Mouse (Mus musculus): Measurements from ENCODE around the gene Rere. TPM values are rescaled to one million over a fixed set of nuclear protein-coding genes. Genes with fewer than 3 reads are reported as not detected.

Rere gene
- polyA plus RNA-seq, 1 experiment from 2014 or later, result 31.4 TPM

- peak overlapping the region; percentile 81 for H3K9ac ChIP-seq (replicated peaks)
- H3K4me3 ChIP-seq (replicated peaks), result peak overlapping the region; percentile 62
- 1% methylated on average over 3 of the region's 3 CpGs for WGBS
- H3K27ac ChIP-seq, result peak overlapping the region; percentile 97
- H3K36me3 ChIP-seq, result no peaks in the 10 kb centered on the region
- H3K27me3 ChIP-seq, result no peaks in the 10 kb centered on the region
- ATAC-seq (ENCODE audit: insufficient number of reproducible peaks, insufficient read depth, low FRiP score, low TSS enrichment, low read depth), result peak; percentile 39; the same call in 1 of the 2 replicates
- H3K4me1 ChIP-seq (replicated peaks), result peaks cover 67% of the 10 kb centered on the region
- H3K4me2 ChIP-seq, result peak overlapping the region; percentile 95
- no peaks in the 10 kb centered on the region for H3K9me3 ChIP-seq
These were observed 91.2 kb downstream of the Rere start for GRCm38 (mm10) chr4:150372631-150373041.

GRCm38 (mm10) chr4:150373111-150374109 is 92.0 kb downstream of the Rere start:
- H3K9ac ChIP-seq (replicated peaks), result peak overlapping the region; percentile 14; the same call in 1 of the 2 replicates
- WGBS, result 2% methylated on average over 15 of the region's 15 CpGs
- ATAC-seq (ENCODE audit: insufficient number of reproducible peaks, insufficient read depth, low FRiP score, low TSS enrichment, low read depth), result no peak; the same call in 1 of the 2 replicates
- H3K9me3 ChIP-seq, result no peaks in the 10 kb centered on the region
- H3K36me3 ChIP-seq, result no peaks in the 10 kb centered on the region
- peaks cover 71% of the 10 kb centered on the region for H3K4me1 ChIP-seq (replicated peaks)
- H3K4me2 ChIP-seq, result peak overlapping the region; percentile 95
- H3K4me3 ChIP-seq (replicated peaks), result peak overlapping the region; percentile 62
- H3K27me3 ChIP-seq, result no peaks in the 10 kb centered on the region
- peak overlapping the region; percentile 97 for H3K27ac ChIP-seq

GRCm38 (mm10) chr4:150374651-150375447 is 93.4 kb downstream of the Rere start:
- Histone ChIP-seq H3K9me3 (no peaks in the 10 kb centered on the region), H3K36me3 (no peaks in the 10 kb centered on the region), H3K27me3 (no peaks in the 10 kb centered on the region), H3K4me2 (peak overlapping the region; percentile 95), H3K4me3 (replicated peaks) (no peak overlapping the region), H3K4me1 (replicated peaks) (peaks cover 65% of the 10 kb centered on the region), H3K9ac (replicated peaks) (no peak overlapping the region), H3K27ac (peak overlapping the region; percentile 45; the same call in 1 of the 2 replicates)
- no peak for ATAC-seq (ENCODE audit: insufficient number of reproducible peaks, insufficient read depth, low FRiP score, low TSS enrichment, low read depth)
- WGBS, result 35% methylated on average over 9 of the region's 9 CpGs

GRCm38 (mm10) chr4:150375448-150375935 is 94.0 kb downstream of the Rere start:
- ATAC-seq (ENCODE audit: insufficient number of reproducible peaks, insufficient read depth, low FRiP score, low TSS enrichment, low read depth), result no peak
- no peaks in the 10 kb centered on the region for H3K27me3 ChIP-seq
- WGBS, result 79% methylated on average over 1 of the region's 1 CpGs

GRCm38 (mm10) chr4:150379313-150379712 is 97.9 kb downstream of the Rere start:
- no peaks in the 10 kb centered on the region for H3K9me3 ChIP-seq
- H3K9ac ChIP-seq (replicated peaks), result no peak overlapping the region
- H3K4me3 ChIP-seq (replicated peaks), result no peak overlapping the region
- H3K27me3 ChIP-seq, result no peaks in the 10 kb centered on the region
- H3K4me1 ChIP-seq (replicated peaks), result peaks cover 43% of the 10 kb centered on the region
- H3K27ac ChIP-seq, result no peak overlapping the region
- ATAC-seq (ENCODE audit: insufficient number of reproducible peaks, insufficient read depth, low FRiP score, low TSS enrichment, low read depth), result no peak
- no peak overlapping the region for H3K4me2 ChIP-seq
- no peaks in the 10 kb centered on the region for H3K36me3 ChIP-seq
- WGBS, result 90% methylated on average over 6 of the region's 6 CpGs

More at GRCm38 (mm10) chr4:150375448-150375935, 94.0 kb downstream of the Rere start:
- no peak overlapping the region for H3K4me3 ChIP-seq (replicated peaks)
- no peak overlapping the region for H3K4me2 ChIP-seq
- H3K9ac ChIP-seq (replicated peaks), result no peak overlapping the region
- no peaks in the 10 kb centered on the region for H3K9me3 ChIP-seq
- no peak overlapping the region for H3K27ac ChIP-seq
- H3K4me1 ChIP-seq (replicated peaks), result peaks cover 58% of the 10 kb centered on the region
- H3K36me3 ChIP-seq, result no peaks in the 10 kb centered on the region

GRCm38 (mm10) chr4:150379772-150380171 is 98.3 kb downstream of the Rere start:
- Histone ChIP-seq H3K4me2 (no peak overlapping the region), H3K27me3 (no peaks in the 10 kb centered on the region), H3K4me1 (replicated peaks) (peaks cover 43% of the 10 kb centered on the region), H3K27ac (no peak overlapping the region), H3K9me3 (no peaks in the 10 kb centered on the region), H3K4me3 (replicated peaks) (no peak overlapping the region), H3K9ac (replicated peaks) (no peak overlapping the region), H3K36me3 (no peaks in the 10 kb centered on the region)
- WGBS, result 33% methylated on average over 2 of the region's 2 CpGs
- no peak for ATAC-seq (ENCODE audit: insufficient number of reproducible peaks, insufficient read depth, low FRiP score, low TSS enrichment, low read depth)

- WGBS, result 78% methylated on average over 5 of the region's 5 CpGs
- ATAC-seq (ENCODE audit: insufficient number of reproducible peaks, insufficient read depth, low FRiP score, low TSS enrichment, low read depth), result no peak
- no peak overlapping the region for H3K4me2 ChIP-seq
- H3K9me3 ChIP-seq, result no peaks in the 10 kb centered on the region
- H3K4me3 ChIP-seq (replicated peaks), result no peak overlapping the region
- no peaks in the 10 kb centered on the region for H3K27me3 ChIP-seq
- H3K4me1 ChIP-seq (replicated peaks), result peaks cover 43% of the 10 kb centered on the region
- H3K36me3 ChIP-seq, result no peaks in the 10 kb centered on the region
- no peak overlapping the region for H3K9ac ChIP-seq (replicated peaks)
- H3K27ac ChIP-seq, result no peak overlapping the region
These were observed 98.8 kb downstream of the Rere start for GRCm38 (mm10) chr4:150380273-150380672.

- ATAC-seq (ENCODE audit: insufficient number of reproducible peaks, insufficient read depth, low FRiP score, low TSS enrichment, low read depth), result no peak
- H3K4me2 ChIP-seq, result no peak overlapping the region
- no peak overlapping the region for H3K9ac ChIP-seq (replicated peaks)
- H3K36me3 ChIP-seq, result no peaks in the 10 kb centered on the region
- no peak overlapping the region for H3K27ac ChIP-seq
- 82% methylated on average over 3 of the region's 3 CpGs for WGBS
- H3K27me3 ChIP-seq, result no peaks in the 10 kb centered on the region
- H3K9me3 ChIP-seq, result no peaks in the 10 kb centered on the region
- peaks cover 40% of the 10 kb centered on the region for H3K4me1 ChIP-seq (replicated peaks)
- no peak overlapping the region for H3K4me3 ChIP-seq (replicated peaks)
These were observed 101.1 kb downstream of the Rere start for GRCm38 (mm10) chr4:150382504-150382903.

- peaks cover 39% of the 10 kb centered on the region for H3K4me1 ChIP-seq (replicated peaks)
- 72% methylated on average over 8 of the region's 8 CpGs for WGBS
- no peak for ATAC-seq (ENCODE audit: insufficient number of reproducible peaks, insufficient read depth, low FRiP score, low TSS enrichment, low read depth)
- H3K9ac ChIP-seq (replicated peaks), result no peak overlapping the region
- no peak overlapping the region for H3K27ac ChIP-seq
- H3K27me3 ChIP-seq, result no peaks in the 10 kb centered on the region
- H3K36me3 ChIP-seq, result 0 out of 2 replicates have a peak, but pooled peaks cover 6% of the 10 kb centered on the region
- no peak overlapping the region for H3K4me2 ChIP-seq
- H3K9me3 ChIP-seq, result no peaks in the 10 kb centered on the region
- H3K4me3 ChIP-seq (replicated peaks), result no peak overlapping the region
These were observed 103.0 kb downstream of the Rere start for GRCm38 (mm10) chr4:150384405-150384804.

- no peak overlapping the region for H3K4me2 ChIP-seq
- H3K4me3 ChIP-seq (replicated peaks), result no peak overlapping the region
- H3K36me3 ChIP-seq, result peaks cover 9% of the 10 kb centered on the region; the same call in 1 of the 2 replicates
- WGBS, result 89% methylated on average over 3 of the region's 3 CpGs
- H3K9ac ChIP-seq (replicated peaks), result no peak overlapping the region
- H3K27me3 ChIP-seq, result no peaks in the 10 kb centered on the region
- H3K9me3 ChIP-seq, result no peaks in the 10 kb centered on the region
- H3K4me1 ChIP-seq (replicated peaks), result peaks cover 39% of the 10 kb centered on the region
- H3K27ac ChIP-seq, result no peak overlapping the region
- no peak for ATAC-seq (ENCODE audit: insufficient number of reproducible peaks, insufficient read depth, low FRiP score, low TSS enrichment, low read depth)
These were observed 103.5 kb downstream of the Rere start for GRCm38 (mm10) chr4:150384899-150385298.

- 55% methylated on average over 3 of the region's 3 CpGs for WGBS
- H3K27me3 ChIP-seq, result no peaks in the 10 kb centered on the region
- no peaks in the 10 kb centered on the region for H3K9me3 ChIP-seq
- H3K27ac ChIP-seq, result 0 out of 2 replicates have a peak overlapping the region, but pooled peaks have one; percentile 12
- peaks cover 53% of the 10 kb centered on the region for H3K4me1 ChIP-seq (replicated peaks)
- peaks cover 10% of the 10 kb centered on the region; the same call in 1 of the 2 replicates for H3K36me3 ChIP-seq
- no peak overlapping the region for H3K4me2 ChIP-seq
- ATAC-seq (ENCODE audit: insufficient number of reproducible peaks, insufficient read depth, low FRiP score, low TSS enrichment, low read depth), result no peak
- H3K4me3 ChIP-seq (replicated peaks), result no peak overlapping the region
- H3K9ac ChIP-seq (replicated peaks), result no peak overlapping the region
These were observed 107.1 kb downstream of the Rere start for GRCm38 (mm10) chr4:150388518-150388917.

All from limb, embryonic 12.5 days (tissue).